Mouse (Mus musculus) kidney, embryonic 14.5 days (tissue): ENCODE data around the gene Tmem182. TPM values are rescaled to one million over a fixed set of nuclear protein-coding genes. Genes with fewer than 3 reads are reported as not detected.

ENCODE experiments used
- ATAC-seq: fragments of 200-750 bp; cut with Nextera tagmentation; 2 replicates; pipeline ENCODE4 v1.8.0; 2017; ENCODE audit warnings: moderate number of reproducible peaks, mild to moderate bottlenecking, moderate TSS enrichment, moderate library complexity; ENCODE audit not compliant: low FRiP score, low TSS enrichment
- H3K27ac ChIP-seq: fragments of 300-500 bp; sonication (generic); 2 replicates; pipeline ENCODE4 v1.5.1; 2014; ENCODE audit warnings: low read depth, mild to moderate bottlenecking, low read length, moderate library complexity, mixed read lengths
- H3K27me3 ChIP-seq: fragments of 300-500 bp; sonication (generic); 2 replicates; pipeline ENCODE4 v1.6.1; 2014; ENCODE audit warnings: mild to moderate bottlenecking, low read length; ENCODE audit not compliant: control insufficient read depth, insufficient read depth
- H3K36me3 ChIP-seq: fragments of 300-500 bp; sonication (generic); 2 replicates; pipeline ENCODE4 v1.6.1; 2014; ENCODE audit warnings: low read length, mixed read lengths; ENCODE audit not compliant: control insufficient read depth, insufficient read depth
- H3K4me1 ChIP-seq: fragments of 300-500 bp; sonication (generic); 2 replicates; pipeline ENCODE4 v1.6.1; 2014; ENCODE audit warnings: low read length, mixed read lengths; ENCODE audit not compliant: control insufficient read depth, insufficient read depth
- H3K4me2 ChIP-seq: fragments of 300-500 bp; sonication (generic); replicated peaks from 2 replicates; pipeline ENCODE4 v1.6.1; 2014; ENCODE audit warnings: low read depth, mild to moderate bottlenecking, low read length
- H3K4me3 ChIP-seq: fragments of 300-500 bp; sonication (generic); 2 replicates; pipeline ENCODE4 v1.5.1; 2014; ENCODE audit warnings: mild to moderate bottlenecking, low read length
- H3K9ac ChIP-seq: fragments of 300-500 bp; sonication (generic); 2 replicates; pipeline ENCODE4 v1.6.1; 2014; ENCODE audit warnings: low read depth, mild to moderate bottlenecking, low read length, moderate library complexity
- H3K9me3 ChIP-seq: fragments of 300-500 bp; sonication (generic); 2 replicates; pipeline ENCODE4 v1.6.1; 2016; ENCODE audit warnings: low read length; ENCODE audit not compliant: control insufficient read depth
- WGBS: fragments of 180-500 bp; shearing (Covaris S2); extraction: QIAGEN DNeasy Blood & Tissue Kit; methylation state at CpG from one replicate; pipeline ENCODE4 v1.1.7; 2014; 5-methylcytosine and 5-hydroxymethylcytosine counted together
- polyA plus RNA-seq: library from polyadenylated mRNA; unstranded; fragments of >200 nt; fragmentation: Nextera tagmentation; extraction: Ambion mirVana; gene quantifications from 2 replicates; pipeline ENCODE4 v1.2.1, GENCODE M21; 2014

The Tmem182 gene
- polyA plus RNA-seq, 1 experiment from 2014 or later, result 0.50 TPM

DNA sequence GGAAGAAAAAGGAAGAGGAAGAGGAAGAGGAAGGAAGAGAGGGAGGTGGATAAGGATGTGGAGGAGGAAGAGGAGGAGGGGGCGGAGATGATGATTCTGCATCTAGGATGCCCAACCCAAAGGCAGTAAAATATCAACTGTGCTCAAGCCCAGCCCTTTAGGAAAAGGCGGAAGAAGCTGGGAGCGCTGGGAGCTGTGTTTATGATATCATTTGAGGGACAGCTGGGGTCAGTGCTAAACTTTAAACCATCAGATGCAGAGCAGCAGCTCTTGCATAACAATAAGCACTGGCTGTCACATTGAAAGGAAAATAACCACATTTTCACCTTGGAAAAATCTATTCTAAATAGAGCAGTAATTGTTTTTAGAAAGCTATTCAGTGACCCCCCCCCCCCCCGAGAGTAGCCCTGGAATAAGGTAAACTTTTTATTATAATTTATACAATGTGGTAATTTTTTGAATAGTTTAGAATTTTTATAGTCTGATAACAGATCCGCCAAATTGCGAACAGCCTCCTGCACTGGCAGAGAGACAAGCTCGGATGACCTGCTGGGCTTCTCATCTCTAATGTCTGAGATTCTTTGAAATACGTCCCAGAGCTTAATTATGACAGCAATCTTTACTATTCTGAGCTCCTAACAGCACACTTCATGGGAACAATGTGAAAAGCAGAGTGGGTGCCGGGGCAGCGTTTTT is 68.5 kb downstream of the Tmem182 start:
- no peaks in the 10 kb centered on the region for H3K27me3 ChIP-seq
- WGBS, result 71% methylated on average over 10 of the region's 10 CpGs
- no peak overlapping the region for H3K4me3 ChIP-seq
- no peaks in the 10 kb centered on the region for H3K4me1 ChIP-seq
- H3K9ac ChIP-seq, result no peak overlapping the region
- ATAC-seq, result no peak
- no peak overlapping the region for H3K4me2 ChIP-seq
- no peaks in the 10 kb centered on the region for H3K36me3 ChIP-seq
- no peaks in the 10 kb centered on the region for H3K9me3 ChIP-seq
- no peak overlapping the region for H3K27ac ChIP-seq

DNA sequence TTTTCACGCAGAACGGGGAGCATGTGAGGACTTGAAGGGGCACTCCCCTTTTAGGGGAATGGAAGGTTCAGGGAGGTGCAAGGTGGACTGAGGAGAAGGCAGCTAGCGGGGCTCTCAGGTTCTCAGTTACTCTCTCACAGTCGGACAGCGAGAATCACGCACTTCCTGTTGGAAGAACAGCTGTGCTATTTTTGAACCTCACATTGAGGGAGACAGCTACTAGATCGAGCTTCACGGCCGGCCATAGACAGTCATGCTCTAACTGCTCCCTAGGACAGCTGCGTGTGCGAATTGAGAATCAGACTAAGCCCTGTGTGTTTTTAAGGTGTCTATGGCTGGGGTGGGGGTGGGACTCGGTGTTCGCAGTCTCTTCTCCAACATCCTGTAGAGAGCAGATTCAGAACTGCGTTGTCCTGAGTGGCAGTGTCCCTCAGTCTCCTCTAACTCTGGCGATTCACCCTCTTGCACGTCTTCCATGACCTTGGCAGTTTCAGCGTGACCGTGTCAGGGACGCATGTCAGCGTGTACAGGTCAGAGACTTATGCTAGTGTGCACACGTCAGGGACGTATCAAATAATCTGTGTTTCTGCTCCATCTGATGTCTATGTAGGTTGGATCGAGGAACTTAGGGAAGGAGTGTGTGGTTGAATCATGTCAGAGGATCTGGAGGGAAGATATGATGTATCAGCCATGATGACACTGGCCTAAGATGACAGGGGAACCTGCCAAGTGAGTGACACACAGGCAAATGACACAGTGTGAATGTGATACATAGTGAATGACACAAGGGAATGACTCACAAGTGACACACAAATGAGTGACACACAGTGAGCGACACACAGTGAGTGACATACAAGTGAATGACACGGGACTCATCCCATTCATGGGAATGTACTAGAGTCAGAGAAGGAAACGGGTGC is 69.3 kb downstream of the Tmem182 start:
- no peak overlapping the region for H3K27ac ChIP-seq
- no peak for ATAC-seq
- H3K4me2 ChIP-seq, result no peak overlapping the region
- H3K27me3 ChIP-seq, result no peaks in the 10 kb centered on the region
- H3K9me3 ChIP-seq, result no peaks in the 10 kb centered on the region
- H3K4me1 ChIP-seq, result no peaks in the 10 kb centered on the region
- no peak overlapping the region for H3K4me3 ChIP-seq
- 75% methylated on average over 26 of the region's 26 CpGs for WGBS
- no peak overlapping the region for H3K9ac ChIP-seq
- H3K36me3 ChIP-seq, result no peaks in the 10 kb centered on the region

DNA sequence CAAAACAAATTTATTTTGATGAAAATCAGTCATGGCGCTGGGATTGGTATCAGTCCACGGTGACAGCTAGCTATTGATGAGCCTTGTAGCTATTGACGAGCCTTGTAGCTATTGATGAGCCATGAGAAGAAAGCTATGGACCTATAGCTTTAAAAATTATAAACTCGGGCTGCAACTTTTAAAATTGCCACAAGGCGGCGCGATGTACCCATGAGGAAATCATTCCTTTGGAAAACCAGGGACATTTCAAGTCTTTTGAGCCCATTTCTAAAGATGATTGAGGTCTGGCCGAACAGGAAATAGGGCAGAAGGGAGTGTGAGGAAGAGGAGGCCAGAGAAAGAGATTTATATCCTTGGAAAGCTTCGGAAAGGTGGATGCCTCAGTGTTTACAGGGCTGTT is 73.7 kb downstream of the Tmem182 start:
- no peak overlapping the region for H3K4me2 ChIP-seq
- H3K36me3 ChIP-seq, result no peaks in the 10 kb centered on the region
- no peaks in the 10 kb centered on the region for H3K27me3 ChIP-seq
- H3K4me1 ChIP-seq, result no peaks in the 10 kb centered on the region
- no peak for ATAC-seq
- no peak overlapping the region for H3K4me3 ChIP-seq
- 17% methylated on average over 9 of the region's 9 CpGs for WGBS
- no peak overlapping the region for H3K27ac ChIP-seq
- H3K9ac ChIP-seq, result no peak overlapping the region
- no peaks in the 10 kb centered on the region for H3K9me3 ChIP-seq

DNA sequence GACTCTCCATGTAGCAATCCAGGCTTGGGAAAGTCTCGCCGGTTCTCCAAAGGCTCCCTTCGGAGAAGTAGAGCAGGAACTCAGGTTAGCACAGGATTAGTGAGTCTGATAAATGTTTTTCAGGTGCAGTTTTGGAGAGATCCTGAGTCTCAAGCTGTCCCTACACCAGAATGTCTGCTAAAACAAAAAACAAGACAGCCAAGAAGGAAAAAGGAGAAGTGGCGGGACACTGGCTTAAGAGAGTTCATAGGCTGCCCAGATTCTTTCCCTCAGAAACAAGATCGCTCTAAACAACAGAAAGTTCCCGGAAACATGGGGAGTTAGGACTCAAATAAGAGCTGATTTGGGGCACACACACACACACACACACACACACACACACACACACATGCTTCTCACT is 74.1 kb downstream of the Tmem182 start:
- 82% methylated on average over 6 of the region's 6 CpGs for WGBS

DNA sequence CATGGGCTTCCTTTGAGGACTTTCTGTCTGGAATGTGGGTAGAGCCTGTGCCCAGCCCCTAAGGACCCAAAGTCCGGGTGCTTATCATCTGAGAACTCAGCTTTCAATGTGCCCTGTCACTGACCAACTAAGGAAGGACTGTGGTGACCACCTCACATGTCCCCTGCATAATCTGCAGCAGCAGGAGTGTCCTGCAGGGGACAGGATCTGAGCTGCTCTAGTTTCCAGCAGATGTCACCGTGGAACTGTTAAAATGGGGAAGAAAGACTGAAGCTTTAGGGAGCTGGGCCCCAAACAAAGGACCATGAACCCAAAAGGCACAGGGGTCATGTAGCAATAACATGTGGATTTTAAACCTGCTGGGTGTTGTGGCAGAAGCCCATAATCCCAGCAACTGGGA is 75.1 kb downstream of the Tmem182 start:
- Histone ChIP-seq H3K36me3 (no peaks in the 10 kb centered on the region), H3K27ac (no peak overlapping the region), H3K4me3 (no peak overlapping the region), H3K4me2 (no peak overlapping the region), H3K27me3 (no peaks in the 10 kb centered on the region), H3K9me3 (no peaks in the 10 kb centered on the region), H3K4me1 (no peaks in the 10 kb centered on the region), H3K9ac (no peak overlapping the region)
- ATAC-seq, result no peak
- 56% methylated on average over 2 of the region's 2 CpGs for WGBS

More for the DNA sequence above, 74.1 kb downstream of the Tmem182 start:
- no peak overlapping the region for H3K9ac ChIP-seq
- no peak overlapping the region for H3K27ac ChIP-seq
- no peak overlapping the region for H3K4me2 ChIP-seq
- no peaks in the 10 kb centered on the region for H3K9me3 ChIP-seq
- no peaks in the 10 kb centered on the region for H3K27me3 ChIP-seq
- no peak overlapping the region for H3K4me3 ChIP-seq
- no peaks in the 10 kb centered on the region for H3K36me3 ChIP-seq
- ATAC-seq, result no peak
- no peaks in the 10 kb centered on the region for H3K4me1 ChIP-seq

DNA sequence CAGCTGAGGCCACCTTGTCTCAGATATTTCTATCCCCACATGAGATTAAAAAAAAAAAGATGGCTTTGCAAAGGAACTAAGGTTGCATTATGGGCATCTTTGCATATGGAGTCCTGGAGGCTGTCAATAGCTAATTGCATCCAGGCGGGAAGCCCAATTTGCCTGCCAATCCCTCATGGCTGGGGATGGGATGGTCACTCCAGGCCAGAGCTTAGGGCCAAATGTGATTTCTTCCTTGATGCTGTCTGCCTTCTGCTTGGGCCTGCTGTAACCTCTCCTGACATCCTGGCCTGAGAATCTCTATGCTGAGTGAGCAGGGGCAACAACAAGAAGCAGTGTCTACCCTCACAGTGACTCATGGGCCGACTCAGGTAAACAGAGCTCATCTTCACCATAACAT is 78.5 kb downstream of the Tmem182 start:
- no peak for ATAC-seq
- Histone ChIP-seq H3K9ac (no peak overlapping the region), H3K4me2 (no peak overlapping the region), H3K4me1 (no peaks in the 10 kb centered on the region), H3K4me3 (no peak overlapping the region), H3K36me3 (no peaks in the 10 kb centered on the region), H3K9me3 (no peaks in the 10 kb centered on the region), H3K27ac (no peak overlapping the region), H3K27me3 (no peaks in the 10 kb centered on the region)
- 81% methylated on average over 2 of the region's 2 CpGs for WGBS

DNA sequence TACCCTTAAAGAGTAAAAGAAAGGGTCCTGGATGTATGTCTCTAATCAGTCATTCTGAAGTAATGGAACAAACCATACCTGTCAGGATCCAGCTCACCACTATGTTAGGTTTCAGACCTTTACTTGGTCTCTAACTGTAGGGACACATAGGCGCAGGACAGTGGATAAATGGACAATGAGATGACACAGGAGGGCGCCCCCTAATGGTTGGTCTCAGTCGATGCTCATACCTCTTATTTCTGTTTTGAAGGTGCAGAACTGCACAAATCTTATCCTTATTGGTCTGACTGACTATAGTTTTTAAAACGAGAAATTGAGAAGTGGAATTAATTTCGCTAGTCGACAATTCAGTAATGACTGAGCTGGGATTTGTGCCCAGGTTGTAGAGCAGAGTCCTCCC is 79.5 kb downstream of the Tmem182 start:
- no peaks in the 10 kb centered on the region for H3K36me3 ChIP-seq
- no peaks in the 10 kb centered on the region for H3K4me1 ChIP-seq
- no peaks in the 10 kb centered on the region for H3K27me3 ChIP-seq
- no peak overlapping the region for H3K4me3 ChIP-seq
- ATAC-seq, result no peak
- WGBS, result 81% methylated on average over 6 of the region's 6 CpGs
- no peak overlapping the region for H3K4me2 ChIP-seq
- H3K9ac ChIP-seq, result no peak overlapping the region
- H3K9me3 ChIP-seq, result no peaks in the 10 kb centered on the region
- H3K27ac ChIP-seq, result no peak overlapping the region

DNA sequence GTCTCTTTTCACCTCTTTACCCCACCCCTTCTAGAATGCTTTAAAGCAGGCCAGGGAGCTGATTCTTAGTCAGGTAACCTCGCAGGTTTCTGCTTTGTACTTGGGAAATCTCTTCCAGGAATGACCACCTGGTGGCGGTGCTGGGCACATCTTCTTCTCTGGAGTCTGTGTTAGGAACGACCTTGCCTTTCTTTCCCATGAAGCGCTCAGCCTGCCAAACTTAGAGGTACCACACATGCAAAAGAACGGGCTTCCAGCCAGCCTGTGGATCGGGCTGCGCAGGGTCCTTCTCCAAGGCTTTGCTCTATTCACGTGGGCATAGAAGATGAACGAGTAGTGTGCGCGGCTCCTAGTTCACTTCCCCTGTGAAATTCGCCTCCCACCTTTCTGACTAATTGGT is 82.3 kb downstream of the Tmem182 start:
- no peak overlapping the region for H3K9ac ChIP-seq
- no peaks in the 10 kb centered on the region for H3K9me3 ChIP-seq
- H3K27me3 ChIP-seq, result no peaks in the 10 kb centered on the region
- 39% methylated on average over 12 of the region's 12 CpGs for WGBS
- ATAC-seq, result no peak; the same call in 1 of the 2 replicates
- H3K4me3 ChIP-seq, result no peak overlapping the region
- H3K4me1 ChIP-seq, result no peaks in the 10 kb centered on the region
- H3K27ac ChIP-seq, result no peak overlapping the region
- H3K36me3 ChIP-seq, result no peaks in the 10 kb centered on the region
- no peak overlapping the region for H3K4me2 ChIP-seq

DNA sequence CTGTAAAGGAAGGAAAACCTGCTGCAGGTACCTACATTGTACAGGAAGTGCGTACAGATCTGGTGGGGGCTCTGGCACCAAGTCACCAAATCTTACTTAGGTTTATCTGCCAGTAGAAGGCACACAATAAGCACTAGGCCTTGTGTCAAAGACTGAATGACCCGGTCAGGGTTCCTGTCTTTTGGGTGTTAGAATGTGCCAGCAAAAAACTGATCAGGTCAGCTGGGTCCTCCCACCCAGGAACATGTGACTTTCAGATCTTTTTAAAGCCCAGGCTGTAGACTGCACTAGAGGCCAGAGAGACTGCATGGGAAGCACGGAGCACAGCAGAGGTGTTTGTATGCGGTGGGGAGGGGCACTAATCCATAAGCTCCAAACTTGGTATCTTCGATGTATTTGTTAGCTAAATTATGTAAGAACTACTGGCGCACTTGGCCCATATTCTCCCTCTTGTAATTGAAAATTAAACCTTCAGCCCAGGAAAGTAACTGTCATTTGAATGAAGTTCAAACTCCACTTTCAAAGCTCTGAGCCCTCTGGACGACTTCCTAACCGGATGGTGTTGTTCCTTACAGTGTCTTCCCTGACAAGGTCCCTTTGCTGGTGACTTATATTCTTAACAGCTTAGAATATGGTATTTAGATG is 83.1 kb downstream of the Tmem182 start:
- H3K27ac ChIP-seq, result no peak overlapping the region
- H3K4me3 ChIP-seq, result no peak overlapping the region
- H3K4me1 ChIP-seq, result no peaks in the 10 kb centered on the region
- no peak for ATAC-seq
- H3K36me3 ChIP-seq, result no peaks in the 10 kb centered on the region
- H3K27me3 ChIP-seq, result no peaks in the 10 kb centered on the region
- no peak overlapping the region for H3K4me2 ChIP-seq
- 92% methylated on average over 8 of the region's 8 CpGs for WGBS
- H3K9ac ChIP-seq, result no peak overlapping the region
- no peaks in the 10 kb centered on the region for H3K9me3 ChIP-seq
